Mouse (Mus musculus) E14TG2a.4 (cell line): ENCODE measurements around the gene Tpst2.

ENCODE experiments used
- H3K27me3 ChIP-seq: 2 replicates; pipeline ENCODE4 v1.6.1; 2014; ENCODE audit warnings: low read length, control low read depth; ENCODE audit not compliant: insufficient read depth
- H3K36me3 ChIP-seq: 2 replicates; pipeline ENCODE4 v1.6.1; 2014; ENCODE audit warnings: low read length, control low read depth; ENCODE audit not compliant: insufficient read depth
- H3K4me1 ChIP-seq: replicated peaks from 2 replicates; pipeline ENCODE4 v1.6.1; 2014; ENCODE audit warnings: low read depth, low read length, control low read depth
- H3K4me3 ChIP-seq: replicated peaks from 2 replicates; pipeline ENCODE4 v1.5.1; 2014; ENCODE audit warnings: mild to moderate bottlenecking, low read length
- H3K9me3 ChIP-seq: 2 replicates; pipeline ENCODE4 v1.6.1; 2014; ENCODE audit warnings: low read length, control low read depth
- CTCF ChIP-seq: conservative IDR thresholded peaks from 2 replicates; pipeline ENCODE4 v1.5.1; 2014; ENCODE audit warnings: low read length
- NANOG ChIP-seq: IDR thresholded peaks from 2 replicates; pipeline ENCODE4 v1.6.1; 2014; ENCODE audit warnings: borderline replicate concordance, low read length, mixed read lengths
- POU5F1 ChIP-seq: IDR thresholded peaks from 2 replicates; pipeline ENCODE4 v1.6.1; 2014; ENCODE audit warnings: low read length, borderline replicate concordance

Gene Tpst2

GRCm38 (mm10) chr5:112294696-112295095 lies 18.2 kb downstream of the Tpst2 start:
- H3K27me3 ChIP-seq, result no peaks in the 10 kb centered on the region
- TF ChIP-seq NANOG (no peak), POU5F1 (no peak), CTCF (no peak)
- peaks cover 12% of the 10 kb centered on the region for H3K36me3 ChIP-seq
- H3K4me3 ChIP-seq, result peak overlapping the region; percentile 52
- H3K9me3 ChIP-seq, result no peaks in the 10 kb centered on the region
- peaks cover 99% of the 10 kb centered on the region for H3K4me1 ChIP-seq

- TF ChIP-seq NANOG (no peak; the same call in 1 of the 2 replicates), POU5F1 (peak; percentile 70)
- no peaks in the 10 kb centered on the region for H3K9me3 ChIP-seq
Measured at GRCm38 (mm10) chr5:112295162-112295561, 18.7 kb downstream of the Tpst2 start.

GRCm38 (mm10) chr5:112295564-112295963 lies 19.1 kb downstream of the Tpst2 start:
- H3K27me3 ChIP-seq, result no peaks in the 10 kb centered on the region
- H3K4me3 ChIP-seq, result peak overlapping the region; percentile 52; the same call in 1 of the 2 replicates
- no peaks in the 10 kb centered on the region for H3K9me3 ChIP-seq
- no peak for TF ChIP-seq CTCF
- no peak for TF ChIP-seq NANOG
- TF ChIP-seq POU5F1, result no peak
- H3K4me1 ChIP-seq, result peaks cover 99% of the 10 kb centered on the region
- H3K36me3 ChIP-seq, result peaks cover 12% of the 10 kb centered on the region

More at GRCm38 (mm10) chr5:112295162-112295561, 18.7 kb downstream of the Tpst2 start:
- H3K27me3 ChIP-seq, result no peaks in the 10 kb centered on the region
- H3K4me1 ChIP-seq, result peaks cover 99% of the 10 kb centered on the region
- H3K36me3 ChIP-seq, result peaks cover 12% of the 10 kb centered on the region
- peak overlapping the region; percentile 52 for H3K4me3 ChIP-seq

GRCm38 (mm10) chr5:112296404-112297181 lies 20.1 kb downstream of the Tpst2 start:
- H3K27me3 ChIP-seq, result no peaks in the 10 kb centered on the region
- no peak overlapping the region for H3K4me3 ChIP-seq
- peaks cover 99% of the 10 kb centered on the region for H3K4me1 ChIP-seq
- H3K36me3 ChIP-seq, result peaks cover 12% of the 10 kb centered on the region
- no peak for TF ChIP-seq NANOG
- no peak for TF ChIP-seq CTCF
- TF ChIP-seq POU5F1, result no peak
- H3K9me3 ChIP-seq, result no peaks in the 10 kb centered on the region

GRCm38 (mm10) chr5:112297257-112297656 lies 20.8 kb downstream of the Tpst2 start:
- TF ChIP-seq NANOG (no peak), CTCF (no peak), POU5F1 (no peak)

GRCm38 (mm10) chr5:112298226-112298988 lies 21.9 kb downstream of the Tpst2 start:
- peaks cover 23% of the 10 kb centered on the region for H3K36me3 ChIP-seq
- TF ChIP-seq CTCF, result no peak
- TF ChIP-seq NANOG, result no peak
- TF ChIP-seq POU5F1, result no peak
- H3K4me3 ChIP-seq, result 0 out of 2 replicates have a peak overlapping the region, but pooled peaks have one; percentile 10
- peaks cover 93% of the 10 kb centered on the region for H3K4me1 ChIP-seq
- H3K9me3 ChIP-seq, result no peaks in the 10 kb centered on the region
- H3K27me3 ChIP-seq, result no peaks in the 10 kb centered on the region

More at GRCm38 (mm10) chr5:112297257-112297656, 20.8 kb downstream of the Tpst2 start:
- H3K4me1 ChIP-seq, result peaks cover 99% of the 10 kb centered on the region
- no peak overlapping the region for H3K4me3 ChIP-seq
- H3K9me3 ChIP-seq, result no peaks in the 10 kb centered on the region
- H3K27me3 ChIP-seq, result no peaks in the 10 kb centered on the region
- peaks cover 16% of the 10 kb centered on the region for H3K36me3 ChIP-seq

- Histone ChIP-seq H3K36me3 (peaks cover 30% of the 10 kb centered on the region), H3K27me3 (no peaks in the 10 kb centered on the region), H3K9me3 (no peaks in the 10 kb centered on the region), H3K4me3 (0 out of 2 replicates have a peak overlapping the region, but pooled peaks have one; percentile 17), H3K4me1 (peaks cover 90% of the 10 kb centered on the region)
- TF ChIP-seq POU5F1 (no peak), NANOG (no peak)
Measured at GRCm38 (mm10) chr5:112299399-112299798, 22.9 kb downstream of the Tpst2 start.

- Histone ChIP-seq H3K9me3 (no peaks in the 10 kb centered on the region), H3K4me3 (no peak overlapping the region), H3K36me3 (peaks cover 37% of the 10 kb centered on the region), H3K27me3 (no peaks in the 10 kb centered on the region), H3K4me1 (peaks cover 90% of the 10 kb centered on the region)
- TF ChIP-seq POU5F1, result no peak
- TF ChIP-seq CTCF, result no peak
- TF ChIP-seq NANOG, result no peak
Measured at GRCm38 (mm10) chr5:112300112-112300511, 23.6 kb downstream of the Tpst2 start.
